Mouse (Mus musculus): ENCODE data around the gene Pnn.

GRCm38 (mm10) chr12:59053166-59053565 is 13.5 kb upstream of the Pnn start:
- TF ChIP-seq CTCF (IDR thresholded peaks at IDR 0.05; ENCODE audit: low read depth) (no peak), EP300 (IDR thresholded peaks at IDR 0.05; ENCODE audit: low read depth) (no peak)
